Mouse (Mus musculus) thymus, adult 18-20 months (tissue): ENCODE results near the gene Apbb1ip.

Experiments
- DNase-seq, 2 experiments: peaks; one replicate each; pipeline ENCODE4 v3.0.0; 2022; ENCODE audit warnings: mixed read lengths in 2 of 2

The Apbb1ip gene

GRCm38 (mm10) chr2:22776568-22777230 is 2.8 kb downstream of the Apbb1ip start:
- no peak for DNase-seq

- DNase-seq: no peak
Observed at GRCm38 (mm10) chr2:22777757-22778156, 3.9 kb downstream of the Apbb1ip start.

GRCm38 (mm10) chr2:22780884-22781283 is 7.0 kb downstream of the Apbb1ip start:
- no peak for DNase-seq

GRCm38 (mm10) chr2:22781387-22782009 is 7.6 kb downstream of the Apbb1ip start:
- DNase-seq: no peak

GRCm38 (mm10) chr2:22782057-22782456 is 8.2 kb downstream of the Apbb1ip start:
- no peak for DNase-seq

- no peak for DNase-seq
Observed at GRCm38 (mm10) chr2:22783137-22783638, 9.3 kb downstream of the Apbb1ip start.

- peak; percentile 70 to 85 for DNase-seq
Observed at GRCm38 (mm10) chr2:22784186-22784585, 10.3 kb downstream of the Apbb1ip start.

- DNase-seq: no peak
Observed at GRCm38 (mm10) chr2:22784771-22785170, 10.9 kb downstream of the Apbb1ip start.

GRCm38 (mm10) chr2:22788658-22789057 is 14.8 kb downstream of the Apbb1ip start:
- no peak for DNase-seq

GRCm38 (mm10) chr2:22789576-22789975 is 15.7 kb downstream of the Apbb1ip start:
- DNase-seq: no peak

GRCm38 (mm10) chr2:22790435-22790834 is 16.5 kb downstream of the Apbb1ip start:
- no peak for DNase-seq

- DNase-seq: no peak
Observed at GRCm38 (mm10) chr2:22795087-22795486, 21.2 kb downstream of the Apbb1ip start.

- DNase-seq: no peak
Observed at GRCm38 (mm10) chr2:22796487-22796886, 22.6 kb downstream of the Apbb1ip start.

GRCm38 (mm10) chr2:22799430-22800041 is 25.6 kb downstream of the Apbb1ip start:
- DNase-seq: no peak

- peak; percentile 35 to 65 for DNase-seq
Observed at GRCm38 (mm10) chr2:22805589-22805988, 31.7 kb downstream of the Apbb1ip start.

GRCm38 (mm10) chr2:22806576-22806975 is 32.7 kb downstream of the Apbb1ip start:
- DNase-seq: no peak

- peak; percentile 36 to 68 for DNase-seq
Observed at GRCm38 (mm10) chr2:22807312-22807711, 33.4 kb downstream of the Apbb1ip start.

GRCm38 (mm10) chr2:22810851-22811250 is 37.0 kb downstream of the Apbb1ip start:
- DNase-seq: no peak

GRCm38 (mm10) chr2:22811466-22811865 is 37.6 kb downstream of the Apbb1ip start:
- DNase-seq: no peak

- no peak for DNase-seq
Observed at GRCm38 (mm10) chr2:22813921-22814320, 40.0 kb downstream of the Apbb1ip start.

GRCm38 (mm10) chr2:22815674-22816073 is 41.8 kb downstream of the Apbb1ip start:
- no peak for DNase-seq

- no peak for DNase-seq
Observed at GRCm38 (mm10) chr2:22816231-22816630, 42.3 kb downstream of the Apbb1ip start.

GRCm38 (mm10) chr2:22822293-22822692 is 48.4 kb downstream of the Apbb1ip start:
- no peak for DNase-seq

GRCm38 (mm10) chr2:22845514-22845913 is 71.6 kb downstream of the Apbb1ip start:
- DNase-seq: no peak
